Mouse (Mus musculus) ES-Bruce4 (cell line): ENCODE results near the gene Dcaf17. TPM values are rescaled to one million over a fixed set of nuclear protein-coding genes. Genes with fewer than 3 reads are reported as not detected.

Experiments
- H3K27ac ChIP-seq: 2 replicates; pipeline ENCODE4 v1.5.1; 2012; ENCODE audit warnings: low read length, inconsistent platforms; ENCODE audit not compliant: insufficient read depth
- H3K27me3 ChIP-seq: 2 replicates; pipeline ENCODE4 v1.6.1; 2012; ENCODE audit warnings: mild to moderate bottlenecking, low read length, inconsistent platforms; ENCODE audit not compliant: control insufficient read depth, poor library complexity, insufficient read depth, severe bottlenecking
- H3K36me3 ChIP-seq: 2 replicates; pipeline ENCODE4 v1.6.1; 2012; ENCODE audit warnings: inconsistent platforms, mild to moderate bottlenecking, low read length, moderate library complexity; ENCODE audit not compliant: control insufficient read depth, poor library complexity, insufficient read depth, severe bottlenecking
- H3K4me1 ChIP-seq: one replicate; pipeline ENCODE4 v1.8.1; 2011; ENCODE audit warnings: low read length; ENCODE audit not compliant: control insufficient read depth, insufficient read depth
- H3K4me3 ChIP-seq: 2 replicates; pipeline ENCODE4 v1.5.1; 2011; ENCODE audit warnings: low read depth, mild to moderate bottlenecking, low read length
- H3K9ac ChIP-seq: 2 replicates; pipeline ENCODE4 v1.6.1; 2012; ENCODE audit warnings: low read depth, mild to moderate bottlenecking, inconsistent platforms; ENCODE audit not compliant: poor library complexity, severe bottlenecking
- H3K9me3 ChIP-seq: replicated peaks from 2 replicates; pipeline ENCODE4 v1.6.1; 2012; ENCODE audit warnings: mild to moderate bottlenecking, low read length, inconsistent platforms; ENCODE audit not compliant: control insufficient read depth, poor library complexity, insufficient read depth, severe bottlenecking
- CTCF ChIP-seq: IDR thresholded peaks from one replicate; pipeline ENCODE4 v1.8.1; 2011; ENCODE audit warnings: low read depth, low read length
- EP300 ChIP-seq: IDR thresholded peaks from 2 replicates; pipeline ENCODE4 v1.6.1; 2011; ENCODE audit warnings: low read depth, low read length; ENCODE audit not compliant: insufficient read depth
- POLR2A ChIP-seq: IDR thresholded peaks from one replicate; pipeline ENCODE4 v1.8.1; 2011; ENCODE audit warnings: low read length; ENCODE audit not compliant: insufficient read depth
- polyA plus RNA-seq: library from polyadenylated mRNA; stranded (reverse); fragments of >200 nt; gene quantifications from 2 replicates; pipeline ENCODE4 v1.2.4, GENCODE M21; 2011; ENCODE audit warnings: low read depth; ENCODE audit not compliant: missing spikeins, insufficient read depth, insufficient read length

Dcaf17 gene
- polyA plus RNA-seq, 1 experiment = 52.8 TPM

DNA sequence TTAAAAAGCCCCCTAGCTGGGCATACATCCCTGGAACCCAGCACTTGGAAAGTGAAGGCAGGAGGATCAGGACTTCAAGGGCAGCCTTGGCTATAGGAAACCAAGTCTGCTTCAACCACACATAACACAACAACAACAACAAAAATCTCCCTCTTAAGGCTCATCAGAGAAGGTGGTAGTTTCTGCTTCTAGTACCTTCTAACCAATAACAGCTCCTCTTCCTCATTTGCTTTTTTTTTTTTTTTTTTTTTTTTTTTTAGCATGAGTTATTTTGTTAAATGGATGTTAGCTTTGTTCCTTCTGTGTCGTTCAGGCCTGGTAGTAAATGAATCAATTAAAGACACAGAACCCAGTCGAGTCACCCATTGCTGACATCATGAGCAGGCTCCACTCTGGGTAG is 52.1 kb downstream of the Dcaf17 start:
- no peak overlapping the region for H3K4me3 ChIP-seq
- no peak overlapping the region for H3K9ac ChIP-seq
- no peak overlapping the region for H3K27ac ChIP-seq
- TF ChIP-seq CTCF (no peak), POLR2A (no peak), EP300 (no peak)
- no peaks in the 10 kb centered on the region for H3K4me1 ChIP-seq
- no peaks in the 10 kb centered on the region for H3K36me3 ChIP-seq
- H3K9me3 ChIP-seq = no peaks in the 10 kb centered on the region
- no peaks in the 10 kb centered on the region for H3K27me3 ChIP-seq

DNA sequence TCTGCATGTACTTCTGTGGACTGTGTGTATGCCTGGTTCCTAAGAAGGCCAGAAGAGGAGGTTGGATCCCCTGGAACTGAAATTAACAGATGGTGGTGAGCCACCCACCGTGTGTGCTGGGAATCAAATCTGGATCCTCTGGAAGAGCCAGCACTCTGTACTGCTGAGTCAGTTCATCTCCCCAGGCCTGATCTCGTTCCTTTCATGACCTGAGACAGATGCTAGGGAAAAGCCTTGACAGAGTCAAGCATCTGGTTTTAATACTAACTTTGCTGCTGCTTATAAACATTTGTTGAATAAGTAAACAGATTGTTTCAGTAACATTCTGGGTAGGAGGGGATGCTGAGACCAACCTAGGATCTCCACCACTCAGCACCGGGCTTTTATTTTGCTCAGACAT is 53.4 kb downstream of the Dcaf17 start:
- no peaks in the 10 kb centered on the region for H3K36me3 ChIP-seq
- H3K27me3 ChIP-seq = no peaks in the 10 kb centered on the region
- no peak for TF ChIP-seq POLR2A
- TF ChIP-seq CTCF = no peak
- TF ChIP-seq EP300 = no peak
- no peaks in the 10 kb centered on the region for H3K9me3 ChIP-seq
- H3K27ac ChIP-seq = no peak overlapping the region
- H3K4me3 ChIP-seq = no peak overlapping the region
- no peak overlapping the region for H3K9ac ChIP-seq
- no peaks in the 10 kb centered on the region for H3K4me1 ChIP-seq

DNA sequence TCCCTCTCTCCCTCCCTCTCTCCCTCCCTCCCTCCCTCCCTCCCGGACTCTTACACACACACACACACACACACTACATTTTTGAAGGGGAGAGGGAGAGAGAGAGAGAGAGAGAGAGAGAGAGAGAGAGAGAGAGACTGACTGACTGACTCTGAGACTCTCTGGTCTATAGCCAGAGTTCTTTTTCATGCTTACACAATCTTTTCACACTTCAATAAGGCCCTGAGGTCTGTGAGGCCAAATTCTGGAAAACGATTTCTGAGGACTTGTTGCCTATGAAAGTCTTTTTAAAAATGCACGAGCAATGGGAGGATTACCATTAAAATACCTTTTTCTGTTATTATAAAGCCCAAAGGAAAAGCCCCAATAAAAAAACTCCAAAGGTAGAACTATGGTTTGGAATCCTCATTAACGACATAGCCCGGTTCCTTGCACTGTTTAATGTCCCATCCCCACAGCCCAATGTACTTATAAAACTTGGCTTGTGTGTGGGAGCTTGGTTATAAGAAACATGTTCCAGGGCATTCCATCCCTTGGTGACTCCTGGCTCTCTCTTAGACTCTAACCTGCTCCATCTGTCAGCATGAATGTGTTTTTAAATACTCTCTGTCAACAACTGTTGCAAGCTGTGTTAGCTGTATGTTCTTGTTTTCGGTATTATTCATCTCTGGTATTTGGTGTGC is 58.5 kb downstream of the Dcaf17 start:
- H3K36me3 ChIP-seq = no peaks in the 10 kb centered on the region
- no peaks in the 10 kb centered on the region for H3K9me3 ChIP-seq
- TF ChIP-seq EP300 (no peak), POLR2A (no peak), CTCF (no peak)
- no peak overlapping the region for H3K9ac ChIP-seq
- H3K4me1 ChIP-seq = no peaks in the 10 kb centered on the region
- no peak overlapping the region for H3K27ac ChIP-seq
- H3K27me3 ChIP-seq = no peaks in the 10 kb centered on the region
- no peak overlapping the region for H3K4me3 ChIP-seq

DNA sequence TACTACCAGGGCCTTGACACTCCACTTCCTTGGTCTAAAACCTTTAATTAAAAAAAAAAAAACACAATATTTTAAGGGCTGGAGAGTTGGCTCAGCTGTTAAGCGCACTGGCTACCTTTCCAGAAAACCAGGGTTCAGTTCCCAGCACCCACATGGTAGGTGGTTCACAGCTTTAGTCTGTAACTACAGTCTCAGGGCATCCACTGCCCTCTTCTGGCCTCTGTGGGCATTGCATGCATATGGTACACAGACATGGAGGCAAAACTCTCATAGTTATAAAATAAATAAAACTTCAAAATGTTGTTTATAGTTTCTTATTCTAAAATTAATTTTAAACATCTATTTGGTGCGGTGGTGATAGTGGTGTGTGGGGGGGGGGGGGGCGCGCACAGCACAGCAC is 61.0 kb downstream of the Dcaf17 start:
- Histone ChIP-seq H3K9ac (no peak overlapping the region), H3K27ac (no peak overlapping the region), H3K27me3 (no peaks in the 10 kb centered on the region), H3K4me1 (no peaks in the 10 kb centered on the region), H3K9me3 (no peaks in the 10 kb centered on the region), H3K4me3 (no peak overlapping the region), H3K36me3 (no peaks in the 10 kb centered on the region)
- TF ChIP-seq CTCF (peak; percentile 49), EP300 (no peak)

DNA sequence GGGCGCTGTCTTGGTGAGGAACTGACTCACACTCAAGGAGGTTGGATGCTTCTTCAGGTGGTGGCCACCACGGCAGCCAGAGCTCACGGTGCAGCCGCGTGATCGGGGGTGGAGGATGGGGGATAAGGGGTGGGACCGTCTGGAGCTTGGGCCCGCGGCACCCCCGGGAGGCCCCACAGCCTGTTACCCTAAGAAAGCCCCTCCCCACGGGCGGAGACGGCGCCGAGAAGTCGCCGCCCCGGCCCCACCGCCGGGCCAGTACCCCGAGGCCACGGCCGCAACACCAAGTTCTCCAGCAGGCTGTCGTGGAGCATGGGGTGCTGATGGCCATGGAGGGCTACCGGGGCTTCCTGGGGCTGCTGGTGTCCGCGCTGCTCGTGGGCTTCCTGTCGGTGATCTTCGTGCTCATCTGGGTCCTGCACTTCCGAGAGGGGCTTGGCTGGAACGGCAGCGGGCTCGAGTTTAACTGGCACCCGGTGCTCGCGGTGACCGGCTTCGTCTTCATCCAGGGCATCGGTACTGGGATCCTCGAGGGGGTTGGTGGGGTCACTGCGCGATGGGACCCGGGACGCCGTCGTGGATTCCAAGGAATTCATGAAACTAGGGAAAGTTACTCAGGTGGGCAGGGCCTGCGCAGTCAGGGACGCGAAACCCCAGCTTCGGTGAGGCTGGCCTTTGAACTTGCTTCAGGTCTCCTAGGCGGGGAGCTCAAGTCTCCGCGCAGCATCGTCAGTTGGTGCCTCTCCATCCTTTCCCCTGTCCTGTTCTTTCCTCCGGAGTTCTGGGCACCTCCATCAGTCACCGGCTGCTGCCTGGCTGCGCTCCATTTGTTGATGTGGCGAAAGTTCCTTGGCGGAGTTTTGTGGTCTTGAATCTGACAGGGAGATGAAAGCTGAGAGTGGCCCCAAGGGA is 62.9 kb downstream of the Dcaf17 start, which contains the start of gene Cybrd1:
Gene Cybrd1 (plus strand): TSS at position 127 of the 912 bp plus-strand sequence.
- peak within 1 kb of the TSS; percentile 37 for H3K9ac ChIP-seq
- H3K9me3 ChIP-seq = no peaks in the 10 kb centered on the region
- H3K27me3 ChIP-seq = no peaks in the 10 kb centered on the region
- H3K4me3 ChIP-seq = peak within 1 kb of the TSS; percentile 54
- H3K4me1 ChIP-seq = no peaks in the 10 kb centered on the region
- H3K27ac ChIP-seq = no peak within 1 kb of the TSS
- no peaks in the 10 kb centered on the region for H3K36me3 ChIP-seq
- no peak for TF ChIP-seq CTCF
- TF ChIP-seq POLR2A = no peak

DNA sequence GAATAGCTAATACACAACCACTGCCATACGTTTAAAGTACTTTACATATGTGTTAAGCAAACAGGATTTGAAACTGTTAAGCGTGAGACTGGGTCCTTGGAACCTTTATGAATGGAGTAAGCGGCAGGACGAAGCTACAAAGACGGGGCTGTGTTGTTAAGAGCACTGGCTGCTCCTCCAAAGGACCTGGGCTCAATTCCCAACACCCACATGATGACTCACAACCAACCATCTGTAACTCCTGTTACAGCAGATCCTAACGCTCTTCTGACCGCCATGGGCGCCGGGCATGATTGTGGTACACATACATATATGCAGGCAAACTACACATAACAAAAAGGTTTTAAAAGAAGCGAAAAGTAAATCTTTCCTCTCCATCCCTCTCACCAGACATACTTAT is 65.7 kb downstream of the Dcaf17 start:
- no peaks in the 10 kb centered on the region for H3K27me3 ChIP-seq
- no peaks in the 10 kb centered on the region for H3K9me3 ChIP-seq
- H3K36me3 ChIP-seq = no peaks in the 10 kb centered on the region
- TF ChIP-seq POLR2A = no peak
- TF ChIP-seq EP300 = no peak
- no peak for TF ChIP-seq CTCF
- peaks cover 2% of the 10 kb centered on the region for H3K4me1 ChIP-seq
- no peak overlapping the region for H3K9ac ChIP-seq
- no peak overlapping the region for H3K4me3 ChIP-seq
- no peak overlapping the region for H3K27ac ChIP-seq
